Mouse (Mus musculus): Measurements from ENCODE around the gene Dop1b.

DNA sequence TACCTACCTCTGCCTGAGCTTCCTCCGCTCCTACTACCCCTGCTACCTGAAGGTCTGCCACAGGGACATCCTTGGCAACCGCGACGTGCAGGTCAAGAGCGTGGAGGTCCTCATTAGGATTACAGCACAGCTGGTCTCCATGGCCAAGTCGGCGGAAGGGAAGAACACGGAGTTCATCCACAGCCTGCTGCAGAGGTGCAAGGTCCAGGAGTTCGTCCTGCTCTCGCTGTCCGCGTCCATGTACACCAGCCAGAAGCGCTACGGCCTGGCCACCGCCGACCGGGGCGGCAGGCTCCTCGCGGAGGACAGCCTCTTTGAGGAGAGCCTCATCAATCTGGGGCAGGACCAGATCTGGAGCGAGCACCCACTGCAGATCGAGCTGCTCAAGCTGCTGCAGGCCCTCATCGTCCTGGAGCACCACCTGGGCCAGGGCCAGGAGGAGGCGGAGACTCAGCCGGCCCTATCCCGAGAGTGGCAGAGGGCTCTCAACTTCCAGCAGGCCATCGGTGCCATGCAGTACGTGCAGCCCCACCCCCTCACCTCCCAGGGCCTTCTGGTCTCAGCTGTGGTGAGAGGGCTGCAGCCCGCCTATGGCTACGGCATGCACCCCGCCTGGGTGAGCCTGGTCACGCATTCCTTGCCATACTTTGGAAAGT lies 58.7 kb downstream of the Dop1b start:
- no peak for TF ChIP-seq POLR2A (IDR thresholded peaks at IDR 0.05; ENCODE audit: borderline replicate concordance, low read depth, low read length)
- TF ChIP-seq CTCF (IDR thresholded peaks at IDR 0.05; ENCODE audit: low read depth, low read length): no peak
